Mouse (Mus musculus) liver, postnatal 0 days (tissue): ENCODE results near the gene Cdk16. TPM values are rescaled to one million over a fixed set of nuclear protein-coding genes. Genes with fewer than 3 reads are reported as not detected.

ENCODE experiments used
- ATAC-seq: fragments of 200-750 bp; cut with Nextera tagmentation; 2 replicates; pipeline ENCODE4 v1.8.0; 2017; ENCODE audit warnings: mild to moderate bottlenecking, moderate library complexity
- DNase-seq: peaks from one replicate; pipeline ENCODE4 v3.0.0-alpha.2; 2016
- H3K27ac ChIP-seq: fragments of 300-500 bp; sonication (generic); 2 replicates; pipeline ENCODE4 v1.5.1; 2014; ENCODE audit warnings: antibody characterized with exemption, moderate library complexity, mild to moderate bottlenecking, low read depth
- H3K27me3 ChIP-seq: fragments of 300-500 bp; sonication (generic); 2 replicates; pipeline ENCODE4 v1.6.1; 2014; ENCODE audit warnings: low read length, control low read depth, mixed read lengths; ENCODE audit not compliant: insufficient read depth
- H3K36me3 ChIP-seq: fragments of 300-500 bp; sonication (generic); replicated peaks from 2 replicates; pipeline ENCODE4 v1.6.1; 2014; ENCODE audit warnings: mild to moderate bottlenecking, control low read depth, low read length, moderate library complexity, mixed read lengths; ENCODE audit not compliant: insufficient read depth
- H3K4me1 ChIP-seq: fragments of 300-500 bp; sonication (generic); 2 replicates; pipeline ENCODE4 v1.6.1; 2014; ENCODE audit warnings: antibody characterized with exemption, mild to moderate bottlenecking, control low read depth; ENCODE audit not compliant: insufficient read depth
- H3K4me2 ChIP-seq: fragments of 300-500 bp; sonication (generic); 2 replicates; pipeline ENCODE4 v1.6.1; 2014; ENCODE audit warnings: low read depth, mild to moderate bottlenecking, low read length, moderate library complexity, mixed read lengths
- H3K4me3 ChIP-seq: fragments of 300-500 bp; sonication (generic); 2 replicates; pipeline ENCODE4 v1.5.1; 2014; ENCODE audit warnings: low read depth, low read length
- H3K9ac ChIP-seq: fragments of 300-500 bp; sonication (generic); replicated peaks from 2 replicates; pipeline ENCODE4 v1.6.1; 2014; ENCODE audit warnings: mild to moderate bottlenecking, moderate library complexity
- H3K9me3 ChIP-seq: fragments of 300-500 bp; sonication (generic); 2 replicates; pipeline ENCODE4 v1.6.1; 2016; ENCODE audit warnings: mild to moderate bottlenecking, control low read depth, low read length, mixed read lengths
- CTCF ChIP-seq: sonication (generic); IDR thresholded peaks from 2 replicates; pipeline ENCODE4 v1.5.1; 2016; ENCODE audit warnings: antibody characterized with exemption, low read depth
- EP300 ChIP-seq: IDR thresholded peaks from 2 replicates; pipeline ENCODE4 v1.6.1; 2016; ENCODE audit warnings: antibody characterized with exemption, low read depth, mild to moderate bottlenecking
- WGBS: fragments of 180-500 bp; shearing (Covaris S2); extraction: QIAGEN DNeasy Blood & Tissue Kit; methylation state at CpG from one replicate; pipeline ENCODE4 v1.1.7; 2014; ENCODE audit not compliant: insufficient replicate concordance; 5-methylcytosine and 5-hydroxymethylcytosine counted together
- polyA plus RNA-seq: library from polyadenylated mRNA; unstranded; fragments of >200 nt; fragmentation: Nextera tagmentation; extraction: Ambion mirVana; gene quantifications from 2 replicates; pipeline ENCODE4 v1.2.1, GENCODE M21; 2015

Gene Cdk16
- polyA plus RNA-seq, 1 experiment from 2014 or later, result 15.3 TPM

DNA sequence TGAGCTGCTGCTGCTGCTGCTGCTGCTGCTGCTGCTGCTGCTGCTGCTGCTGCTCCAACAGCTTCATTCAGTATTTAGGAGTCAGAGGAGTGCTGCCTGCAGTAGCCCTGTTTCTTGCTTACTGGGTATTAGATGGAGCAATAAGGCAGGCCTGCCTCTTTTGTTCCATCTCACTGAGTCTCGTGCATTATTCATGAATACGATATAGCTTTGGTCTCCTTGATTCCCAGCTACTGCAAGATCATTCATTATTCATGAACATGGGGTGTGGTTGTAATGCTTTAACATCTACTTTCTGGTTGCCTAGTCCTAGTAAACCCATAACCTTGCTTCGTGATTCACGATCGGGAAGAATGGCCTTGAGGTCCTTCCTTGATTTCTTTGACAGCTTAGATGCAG lies 25.4 kb upstream of the Cdk16 start:
- H3K36me3 ChIP-seq, result no peaks in the 10 kb centered on the region
- no peak overlapping the region for H3K4me2 ChIP-seq
- no peaks in the 10 kb centered on the region for H3K9me3 ChIP-seq
- 29% methylated on average over 5 of the region's 5 CpGs for WGBS
- peaks cover 8% of the 10 kb centered on the region; the same call in 1 of the 2 replicates for H3K4me1 ChIP-seq
- H3K9ac ChIP-seq, result no peak overlapping the region
- TF ChIP-seq EP300 (no peak), CTCF (no peak)
- H3K4me3 ChIP-seq, result no peak overlapping the region
- DNase-seq (no peak), ATAC-seq (no peak)
- no peaks in the 10 kb centered on the region for H3K27me3 ChIP-seq
- H3K27ac ChIP-seq, result no peak overlapping the region

GRCm38 (mm10) chrX:20662716-20663443 lies 24.9 kb upstream of the Cdk16 start:
- Histone ChIP-seq H3K9me3 (no peaks in the 10 kb centered on the region), H3K9ac (peak overlapping the region; percentile 85), H3K4me1 (peaks cover 8% of the 10 kb centered on the region; the same call in 1 of the 2 replicates), H3K27ac (peak overlapping the region; percentile 73), H3K36me3 (peaks cover 2% of the 10 kb centered on the region; the same call in 1 of the 2 replicates), H3K27me3 (no peaks in the 10 kb centered on the region), H3K4me2 (peak overlapping the region; percentile 79), H3K4me3 (peak overlapping the region; percentile 75)
- no peak for TF ChIP-seq EP300
- peak; percentile 76 for TF ChIP-seq CTCF
- WGBS, result 19% methylated on average over 19 of the region's 28 CpGs
- DNase-seq (peak; percentile 87), ATAC-seq (peak; percentile 85)

DNA sequence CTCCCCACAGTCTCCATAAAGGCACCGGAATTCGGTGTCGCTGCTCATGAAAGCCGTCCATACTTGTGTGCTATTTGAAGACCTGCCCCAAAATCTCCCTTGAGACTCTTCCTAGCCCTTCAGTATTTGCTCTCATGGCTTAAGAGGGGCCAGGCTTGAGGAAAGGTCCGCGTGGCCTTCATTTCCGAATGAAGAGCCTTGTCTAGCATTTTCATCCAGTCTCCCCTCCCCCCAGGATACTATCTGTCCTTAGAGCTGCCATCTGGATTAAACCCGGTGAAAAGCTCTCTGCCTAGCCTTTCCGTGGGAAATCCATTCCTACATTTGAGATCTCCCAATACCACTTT lies 24.3 kb upstream of the Cdk16 start:
- WGBS, result 20% methylated on average over 9 of the region's 9 CpGs
- ATAC-seq (0 out of 2 replicates have a peak, but pooled peaks have one; percentile 9), DNase-seq (no peak)
- no peaks in the 10 kb centered on the region for H3K9me3 ChIP-seq
- peak overlapping the region; percentile 79 for H3K4me2 ChIP-seq
- TF ChIP-seq EP300, result no peak
- TF ChIP-seq CTCF, result no peak
- peak overlapping the region; percentile 85 for H3K9ac ChIP-seq
- H3K4me3 ChIP-seq, result peak overlapping the region; percentile 75
- H3K4me1 ChIP-seq, result peaks cover 8% of the 10 kb centered on the region; the same call in 1 of the 2 replicates
- H3K36me3 ChIP-seq, result peaks cover 5% of the 10 kb centered on the region
- no peaks in the 10 kb centered on the region for H3K27me3 ChIP-seq
- H3K27ac ChIP-seq, result peak overlapping the region; percentile 73

GRCm38 (mm10) chrX:20688068-20688547 lies 354 bp downstream of the Cdk16 start:
- TF ChIP-seq EP300 (no peak), CTCF (no peak)
- peaks cover 8% of the 10 kb centered on the region; the same call in 1 of the 2 replicates for H3K4me1 ChIP-seq
- ATAC-seq, result peak; percentile 91
- 18% methylated on average over 24 of the region's 33 CpGs for WGBS
- H3K9ac ChIP-seq, result peak overlapping the region; percentile 94
- no peaks in the 10 kb centered on the region for H3K9me3 ChIP-seq
- peak; percentile 81 for DNase-seq
- H3K27me3 ChIP-seq, result no peaks in the 10 kb centered on the region
- H3K36me3 ChIP-seq, result peaks cover 5% of the 10 kb centered on the region; the same call in 1 of the 2 replicates
- H3K4me3 ChIP-seq, result peak overlapping the region; percentile 86
- H3K4me2 ChIP-seq, result peak overlapping the region; percentile 72
- peak overlapping the region; percentile 98 for H3K27ac ChIP-seq

DNA sequence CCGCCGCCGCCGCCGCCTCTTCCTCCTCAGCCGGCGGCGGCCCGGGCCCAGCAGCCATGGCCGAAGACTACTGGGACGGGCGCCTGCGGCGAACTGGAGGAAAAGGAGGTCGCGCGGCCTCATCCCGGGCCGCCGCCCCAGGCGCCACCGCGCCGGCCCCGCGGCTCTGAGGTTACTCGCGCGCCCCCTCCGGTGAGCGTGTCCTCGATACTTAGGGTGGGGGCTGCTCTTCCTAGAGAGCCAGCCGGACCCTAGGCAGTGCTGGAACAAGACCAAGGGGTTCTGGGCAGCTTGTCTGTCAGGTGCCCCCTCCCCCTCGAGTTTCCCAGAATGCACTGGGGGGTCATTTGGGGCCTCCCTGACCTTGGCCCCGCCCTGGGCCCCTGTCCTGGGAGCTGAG lies 861 bp downstream of the Cdk16 start:
- H3K4me2 ChIP-seq, result peak overlapping the region; percentile 72
- H3K9me3 ChIP-seq, result no peaks in the 10 kb centered on the region
- H3K27me3 ChIP-seq, result no peaks in the 10 kb centered on the region
- H3K9ac ChIP-seq, result peak overlapping the region; percentile 94
- H3K27ac ChIP-seq, result peak overlapping the region; percentile 98
- WGBS, result 33% methylated on average over 24 of the region's 35 CpGs
- no peak for TF ChIP-seq EP300
- peak; percentile 42 for TF ChIP-seq CTCF
- peaks cover 8% of the 10 kb centered on the region; the same call in 1 of the 2 replicates for H3K4me1 ChIP-seq
- peak; percentile 72 for DNase-seq
- peak overlapping the region; percentile 86 for H3K4me3 ChIP-seq
- H3K36me3 ChIP-seq, result peaks cover 6% of the 10 kb centered on the region; the same call in 1 of the 2 replicates
- ATAC-seq, result peak; percentile 42

GRCm38 (mm10) chrX:20691566-20691965 lies 3.8 kb downstream of the Cdk16 start:
- H3K27me3 ChIP-seq, result no peaks in the 10 kb centered on the region
- no peak overlapping the region for H3K4me2 ChIP-seq
- DNase-seq (no peak), ATAC-seq (no peak)
- no peaks in the 10 kb centered on the region for H3K9me3 ChIP-seq
- 66% methylated on average over 3 of the region's 3 CpGs for WGBS
- peaks cover 8% of the 10 kb centered on the region; the same call in 1 of the 2 replicates for H3K4me1 ChIP-seq
- no peak overlapping the region for H3K4me3 ChIP-seq
- H3K36me3 ChIP-seq, result peaks cover 13% of the 10 kb centered on the region
- no peak overlapping the region for H3K27ac ChIP-seq
- no peak for TF ChIP-seq CTCF
- no peak for TF ChIP-seq EP300
- no peak overlapping the region for H3K9ac ChIP-seq
